Mouse (Mus musculus) hindbrain, embryonic 12.5 days (tissue): ENCODE results near the gene Kif3c. TPM values are rescaled to one million over a fixed set of nuclear protein-coding genes. Genes with fewer than 3 reads are reported as not detected.
A peak's percentile ranks its signal among the peaks of the same experiment; 100 is the strongest.

ENCODE experiments used
- ATAC-seq: fragments of 200-750 bp; cut with Nextera tagmentation; 2 replicates; pipeline ENCODE4 v1.8.0; 2017; ENCODE audit warnings: moderate TSS enrichment; ENCODE audit not compliant: low FRiP score
- H3K27ac ChIP-seq: fragments of 300-500 bp; sonication (generic); 2 replicates; pipeline ENCODE4 v1.5.1; 2016; ENCODE audit warnings: mild to moderate bottlenecking
- H3K27me3 ChIP-seq: fragments of 300-500 bp; sonication (generic); 2 replicates; pipeline ENCODE4 v1.6.1; 2016; ENCODE audit warnings: mild to moderate bottlenecking
- H3K36me3 ChIP-seq: fragments of 300-500 bp; sonication (generic); 2 replicates; pipeline ENCODE4 v1.6.1; 2016; ENCODE audit warnings: mild to moderate bottlenecking
- H3K4me1 ChIP-seq: fragments of 300-500 bp; sonication (generic); 2 replicates; pipeline ENCODE4 v1.6.1; 2016
- H3K4me2 ChIP-seq: fragments of 300-500 bp; sonication (generic); replicated peaks from 2 replicates; pipeline ENCODE4 v1.6.1; 2016; ENCODE audit warnings: mild to moderate bottlenecking
- H3K4me3 ChIP-seq: fragments of 300-500 bp; sonication (generic); 2 replicates; pipeline ENCODE4 v1.5.1; 2016; ENCODE audit warnings: mild to moderate bottlenecking
- H3K9ac ChIP-seq: fragments of 300-500 bp; sonication (generic); 2 replicates; pipeline ENCODE4 v1.6.1; 2016; ENCODE audit warnings: mild to moderate bottlenecking, moderate library complexity
- H3K9me3 ChIP-seq: fragments of 300-500 bp; sonication (generic); replicated peaks from 2 replicates; pipeline ENCODE4 v1.6.1; 2016; ENCODE audit warnings: mild to moderate bottlenecking
- WGBS: fragments of 180-500 bp; shearing (Covaris S2); methylation state at CpG from one replicate; pipeline ENCODE4 v1.1.7; 2016; 5-methylcytosine and 5-hydroxymethylcytosine counted together
- polyA plus RNA-seq: library from polyadenylated mRNA; unstranded; fragments of >200 nt; fragmentation: Nextera tagmentation; extraction: Ambion mirVana; gene quantifications from 2 replicates; pipeline ENCODE4 v1.2.1, GENCODE M21; 2016

Gene Kif3c
- polyA plus RNA-seq, 1 experiment from 2014 or later = 64.2 TPM

DNA sequence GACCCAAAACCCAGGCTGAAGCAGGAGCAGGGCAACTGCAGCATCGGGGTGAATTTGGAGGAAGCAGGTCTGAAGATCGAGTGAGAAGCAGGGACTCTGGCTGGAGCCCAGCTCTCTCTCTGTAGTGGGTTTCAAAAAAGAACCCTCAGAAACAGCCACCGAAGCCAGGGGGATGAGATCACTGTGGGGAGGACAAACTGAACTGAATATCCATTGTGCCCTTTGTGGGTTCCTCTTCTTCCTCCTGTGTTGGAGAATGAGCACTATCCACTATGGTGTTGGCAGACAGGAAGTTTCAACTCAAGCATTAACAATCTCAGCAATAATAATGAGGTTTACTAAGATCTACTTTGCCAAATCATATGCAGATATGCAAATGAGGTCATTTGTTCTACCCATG lies 7.1 kb downstream of the Kif3c start:
- peak overlapping the region; percentile 66; the same call in 1 of the 2 replicates for H3K27ac ChIP-seq
- 61% methylated on average over 3 of the region's 3 CpGs for WGBS
- no peak for ATAC-seq
- H3K27me3 ChIP-seq = no peaks in the 10 kb centered on the region
- 0 out of 2 replicates have a peak overlapping the region, but pooled peaks have one; percentile 3 for H3K4me3 ChIP-seq
- peaks cover 59% of the 10 kb centered on the region for H3K4me1 ChIP-seq
- peak overlapping the region; percentile 89 for H3K4me2 ChIP-seq
- H3K9me3 ChIP-seq = peaks cover 8% of the 10 kb centered on the region; the same call in 1 of the 2 replicates
- H3K36me3 ChIP-seq = peaks cover 31% of the 10 kb centered on the region
- H3K9ac ChIP-seq = no peak overlapping the region

DNA sequence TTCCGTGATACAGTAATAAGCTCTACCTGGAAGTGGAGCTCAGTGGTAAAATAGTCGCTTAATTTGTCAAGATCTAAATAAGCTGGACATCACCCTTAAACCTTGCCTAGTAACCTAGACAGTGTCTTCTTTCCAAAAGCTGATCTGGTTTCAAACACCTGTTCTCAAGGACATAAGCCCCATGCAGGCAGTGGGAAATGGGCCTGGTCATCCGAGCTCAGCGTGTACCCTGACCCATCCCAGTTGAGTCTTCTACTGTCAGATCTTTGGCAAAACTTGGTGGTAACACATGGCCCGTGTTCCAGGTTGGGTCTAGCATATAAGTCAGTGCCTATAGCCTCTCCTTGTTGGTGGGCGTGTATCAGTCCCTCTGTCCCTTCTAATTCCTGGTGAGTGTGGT lies 8.6 kb downstream of the Kif3c start:
- no peaks in the 10 kb centered on the region for H3K9me3 ChIP-seq
- peaks cover 45% of the 10 kb centered on the region for H3K4me1 ChIP-seq
- no peak overlapping the region for H3K9ac ChIP-seq
- no peak overlapping the region for H3K27ac ChIP-seq
- no peak for ATAC-seq
- H3K4me2 ChIP-seq = no peak overlapping the region
- no peak overlapping the region for H3K4me3 ChIP-seq
- peaks cover 31% of the 10 kb centered on the region for H3K36me3 ChIP-seq
- WGBS = 85% methylated on average over 6 of the region's 6 CpGs
- H3K27me3 ChIP-seq = no peaks in the 10 kb centered on the region

DNA sequence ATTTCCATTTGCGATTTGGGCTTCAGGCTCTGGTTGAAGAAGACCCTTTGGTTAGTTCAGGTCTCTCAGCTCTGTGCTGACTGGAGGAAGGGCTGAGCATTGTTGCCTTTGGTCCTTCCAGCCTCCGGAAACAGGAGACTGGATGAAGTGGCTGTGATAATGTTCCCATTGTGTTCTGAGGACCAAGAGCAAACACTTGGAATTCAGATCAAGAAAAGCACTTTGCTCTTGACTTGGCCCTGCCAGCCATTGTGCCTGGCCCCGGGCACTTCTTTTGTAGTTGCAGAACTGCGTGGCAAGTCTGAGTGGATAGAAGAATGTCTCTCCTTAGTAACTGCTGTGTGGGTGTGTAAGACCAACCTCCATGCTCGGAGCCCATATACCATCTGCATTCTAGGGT lies 9.6 kb downstream of the Kif3c start:
- no peak overlapping the region for H3K4me2 ChIP-seq
- no peaks in the 10 kb centered on the region for H3K9me3 ChIP-seq
- H3K4me3 ChIP-seq = no peak overlapping the region
- ATAC-seq = no peak
- no peaks in the 10 kb centered on the region for H3K27me3 ChIP-seq
- H3K36me3 ChIP-seq = peaks cover 39% of the 10 kb centered on the region
- no peak overlapping the region for H3K9ac ChIP-seq
- WGBS = 76% methylated on average over 5 of the region's 5 CpGs
- H3K4me1 ChIP-seq = peaks cover 36% of the 10 kb centered on the region
- H3K27ac ChIP-seq = no peak overlapping the region

DNA sequence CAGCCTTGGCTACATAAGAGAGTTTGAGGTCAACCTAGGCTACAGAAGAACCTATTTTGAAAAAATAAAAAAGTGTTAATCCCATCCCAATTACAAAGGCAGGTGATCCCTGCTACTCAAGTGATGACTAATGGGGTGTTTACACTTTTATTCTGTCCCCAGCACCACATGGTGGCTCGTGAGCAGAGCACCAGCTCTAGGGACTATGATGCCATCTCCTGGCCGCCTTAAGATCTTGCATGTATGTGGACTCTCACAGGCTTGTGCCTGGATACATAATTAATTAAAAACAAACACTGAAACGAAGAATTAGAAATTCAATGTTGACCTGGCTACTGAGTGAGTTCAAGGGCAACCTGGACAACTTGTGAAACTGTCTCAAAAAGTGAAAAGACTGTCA lies 12.3 kb downstream of the Kif3c start:
- ATAC-seq = no peak
- H3K36me3 ChIP-seq = peaks cover 55% of the 10 kb centered on the region
- no peak overlapping the region for H3K4me2 ChIP-seq
- no peak overlapping the region for H3K9ac ChIP-seq
- 15% methylated on average over 3 of the region's 3 CpGs for WGBS
- H3K9me3 ChIP-seq = no peaks in the 10 kb centered on the region
- no peaks in the 10 kb centered on the region for H3K27me3 ChIP-seq
- peaks cover 10% of the 10 kb centered on the region for H3K4me1 ChIP-seq
- no peak overlapping the region for H3K4me3 ChIP-seq
- H3K27ac ChIP-seq = no peak overlapping the region

GRCm38 (mm10) chr12:3377755-3378154 lies 12.8 kb downstream of the Kif3c start:
- WGBS = 79% methylated on average over 5 of the region's 5 CpGs
- Histone ChIP-seq H3K9me3 (no peaks in the 10 kb centered on the region), H3K36me3 (peaks cover 61% of the 10 kb centered on the region), H3K9ac (no peak overlapping the region), H3K4me3 (no peak overlapping the region), H3K4me2 (no peak overlapping the region), H3K27ac (no peak overlapping the region), H3K4me1 (peaks cover 5% of the 10 kb centered on the region; the same call in 1 of the 2 replicates), H3K27me3 (no peaks in the 10 kb centered on the region)
- no peak for ATAC-seq

GRCm38 (mm10) chr12:3384860-3385259 lies 19.9 kb downstream of the Kif3c start:
- no peaks in the 10 kb centered on the region for H3K9me3 ChIP-seq

DNA sequence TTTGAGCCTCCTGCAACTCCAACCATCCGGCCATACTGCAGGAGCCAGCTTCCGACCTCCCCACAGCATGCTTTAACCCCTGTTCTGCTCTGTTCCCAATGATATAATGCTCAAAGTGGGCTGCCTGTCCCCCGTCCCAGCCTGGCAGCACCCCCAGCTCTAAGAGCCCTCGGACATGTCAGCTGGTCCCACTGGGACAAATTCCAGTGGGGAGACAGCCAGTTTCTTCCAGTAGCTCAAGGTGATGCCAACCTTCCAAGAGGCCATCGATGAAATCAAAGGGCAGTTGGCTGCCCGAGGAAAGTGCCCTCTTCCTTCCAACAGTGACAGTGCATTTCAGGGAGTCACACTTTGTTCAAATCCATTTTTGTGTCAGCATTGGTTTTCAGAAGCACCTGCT lies 20.3 kb downstream of the Kif3c start:
- Histone ChIP-seq H3K4me1 (peaks cover 9% of the 10 kb centered on the region), H3K36me3 (peaks cover 71% of the 10 kb centered on the region), H3K4me2 (no peak overlapping the region), H3K9me3 (no peaks in the 10 kb centered on the region), H3K27me3 (no peaks in the 10 kb centered on the region), H3K4me3 (no peak overlapping the region), H3K9ac (no peak overlapping the region), H3K27ac (no peak overlapping the region)
- ATAC-seq = no peak
- 86% methylated on average over 6 of the region's 6 CpGs for WGBS

More at GRCm38 (mm10) chr12:3384860-3385259, 19.9 kb downstream of the Kif3c start:
- Histone ChIP-seq H3K27ac (no peak overlapping the region), H3K4me2 (no peak overlapping the region), H3K4me1 (peaks cover 9% of the 10 kb centered on the region), H3K27me3 (no peaks in the 10 kb centered on the region), H3K4me3 (no peak overlapping the region), H3K36me3 (peaks cover 69% of the 10 kb centered on the region), H3K9ac (no peak overlapping the region)
- 65% methylated on average over 1 of the region's 1 CpGs for WGBS
- no peak for ATAC-seq

GRCm38 (mm10) chr12:3385940-3386339 lies 21.0 kb downstream of the Kif3c start:
- Histone ChIP-seq H3K27ac (peak overlapping the region; percentile 52; the same call in 1 of the 2 replicates), H3K9ac (no peak overlapping the region), H3K4me2 (no peak overlapping the region), H3K27me3 (no peaks in the 10 kb centered on the region), H3K36me3 (peaks cover 73% of the 10 kb centered on the region), H3K4me3 (no peak overlapping the region), H3K9me3 (no peaks in the 10 kb centered on the region), H3K4me1 (peaks cover 9% of the 10 kb centered on the region)
- 65% methylated on average over 10 of the region's 10 CpGs for WGBS
- peak; percentile 41; the same call in 1 of the 2 replicates for ATAC-seq

DNA sequence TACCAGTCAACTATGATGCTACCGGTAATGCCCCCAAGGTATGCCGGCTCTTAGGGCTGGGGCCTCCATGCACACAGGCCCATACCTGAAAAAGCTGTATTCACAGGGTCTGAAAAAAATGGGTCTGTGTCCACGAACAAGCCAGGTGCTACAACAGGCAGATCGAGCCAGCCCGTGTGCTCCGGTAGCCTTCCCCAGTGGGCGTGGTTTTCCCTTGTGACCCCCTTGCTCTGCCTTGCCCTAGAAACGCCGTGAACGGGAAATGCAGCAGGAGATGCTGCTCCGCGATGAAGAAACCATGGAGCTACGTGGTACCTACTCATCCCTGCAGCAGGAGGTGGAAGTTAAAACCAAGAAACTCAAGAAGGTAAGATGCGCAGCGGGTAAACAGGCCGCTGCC lies 23.0 kb downstream of the Kif3c start:
- Histone ChIP-seq H3K36me3 (peaks cover 67% of the 10 kb centered on the region), H3K9me3 (no peaks in the 10 kb centered on the region), H3K4me3 (no peak overlapping the region), H3K9ac (no peak overlapping the region), H3K4me2 (no peak overlapping the region), H3K4me1 (peaks cover 9% of the 10 kb centered on the region), H3K27ac (no peak overlapping the region), H3K27me3 (no peaks in the 10 kb centered on the region)
- ATAC-seq = no peak
- 93% methylated on average over 16 of the region's 16 CpGs for WGBS

GRCm38 (mm10) chr12:3389394-3389793 lies 24.5 kb downstream of the Kif3c start:
- H3K4me3 ChIP-seq = no peak overlapping the region
- peaks cover 76% of the 10 kb centered on the region for H3K36me3 ChIP-seq
- WGBS = 91% methylated on average over 12 of the region's 12 CpGs

GRCm38 (mm10) chr12:3390071-3390470 lies 25.1 kb downstream of the Kif3c start:
- 100% methylated on average over 2 of the region's 2 CpGs for WGBS
- Histone ChIP-seq H3K36me3 (peaks cover 82% of the 10 kb centered on the region), H3K27ac (no peak overlapping the region), H3K4me1 (peaks cover 9% of the 10 kb centered on the region), H3K4me3 (no peak overlapping the region), H3K9me3 (no peaks in the 10 kb centered on the region), H3K27me3 (no peaks in the 10 kb centered on the region), H3K4me2 (no peak overlapping the region), H3K9ac (no peak overlapping the region)
- no peak for ATAC-seq

More at GRCm38 (mm10) chr12:3389394-3389793, 24.5 kb downstream of the Kif3c start:
- Histone ChIP-seq H3K4me2 (no peak overlapping the region), H3K27ac (no peak overlapping the region), H3K4me1 (peaks cover 9% of the 10 kb centered on the region), H3K27me3 (no peaks in the 10 kb centered on the region), H3K9ac (no peak overlapping the region), H3K9me3 (no peaks in the 10 kb centered on the region)
- no peak for ATAC-seq

- no peak overlapping the region for H3K4me3 ChIP-seq
- no peak overlapping the region for H3K27ac ChIP-seq
- H3K9me3 ChIP-seq = no peaks in the 10 kb centered on the region
- no peak overlapping the region for H3K4me2 ChIP-seq
- H3K4me1 ChIP-seq = peaks cover 4% of the 10 kb centered on the region
- no peaks in the 10 kb centered on the region for H3K27me3 ChIP-seq
- WGBS = 29% methylated on average over 12 of the region's 12 CpGs
- peaks cover 80% of the 10 kb centered on the region for H3K36me3 ChIP-seq
- peak; percentile 55 for ATAC-seq
- H3K9ac ChIP-seq = no peak overlapping the region
Measured at GRCm38 (mm10) chr12:3390577-3391262, 25.8 kb downstream of the Kif3c start.

DNA sequence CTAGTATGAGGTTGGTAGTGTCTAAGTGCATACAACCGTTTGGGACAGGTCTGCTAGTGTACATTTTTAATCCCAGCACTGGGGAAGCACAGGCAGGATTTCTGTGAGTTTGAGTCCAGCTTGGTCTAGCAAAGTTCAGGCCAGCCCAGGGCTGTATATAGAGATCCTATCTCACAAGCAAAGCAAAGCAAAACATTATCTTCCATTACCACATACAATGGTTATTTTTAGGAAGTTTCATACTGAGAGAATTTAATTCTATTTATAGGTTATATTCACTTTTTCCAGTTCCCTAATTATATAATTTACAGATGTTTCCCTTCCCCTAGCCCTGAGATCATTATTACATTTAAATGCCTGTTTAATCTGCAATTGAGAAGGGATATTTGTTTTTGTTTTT lies 26.3 kb downstream of the Kif3c start:
- H3K36me3 ChIP-seq = peaks cover 75% of the 10 kb centered on the region
- ATAC-seq = 0 out of 2 replicates have a peak, but pooled peaks have one; percentile 1
- H3K27ac ChIP-seq = no peak overlapping the region

More for the DNA sequence above, 26.3 kb downstream of the Kif3c start:
- Histone ChIP-seq H3K27me3 (no peaks in the 10 kb centered on the region), H3K4me3 (no peak overlapping the region), H3K9ac (no peak overlapping the region), H3K9me3 (no peaks in the 10 kb centered on the region), H3K4me1 (no peaks in the 10 kb centered on the region), H3K4me2 (no peak overlapping the region)
- WGBS = 79% methylated on average over 1 of the region's 1 CpGs
